Mouse (Mus musculus) layer of hippocampus, adult 2 months (tissue): ENCODE results near the gene Nphp4. TPM values are rescaled to one million over a fixed set of nuclear protein-coding genes. Genes with fewer than 3 reads are reported as not detected.

Experiments
- DNase-seq, 2 experiments: peaks; one replicate each; pipeline ENCODE4 v3.0.0; 2022; ENCODE audit warnings: low spot score in 2 of 2
- H3K27ac ChIP-seq: fragments of 200-600 bp; 2 replicates; pipeline ENCODE4 v1.8.1; 2022
- H3K4me3 ChIP-seq: fragments of 200-600 bp; 2 replicates; pipeline ENCODE4 v1.8.1; 2022; ENCODE audit warnings: mild to moderate bottlenecking
- CTCF ChIP-seq: fragments of 200-600 bp; conservative IDR thresholded peaks from 2 replicates; pipeline ENCODE4 v1.8.1; 2022; ENCODE audit warnings: antibody characterized with exemption, mild to moderate bottlenecking, moderate library complexity
- total RNA-seq, 2 experiments: library from RNA; stranded (reverse); gene quantifications; 2 replicates each; pipeline ENCODE4 v1.2.3; 2021

Nphp4 gene
- total RNA-seq, 2 experiments from 2014 or later, result 28.3 to 29.7 TPM

GRCm38 (mm10) chr4:152491250-152491899 is 14.9 kb downstream of the Nphp4 start:
- Histone ChIP-seq H3K4me3 (no peak overlapping the region), H3K27ac (peak overlapping the region; percentile 58)
- peak; percentile 70 to 91 for DNase-seq
- peak; percentile 87 for TF ChIP-seq CTCF

GRCm38 (mm10) chr4:152494360-152494879 is 17.9 kb downstream of the Nphp4 start:
- peak overlapping the region; percentile 67 for H3K27ac ChIP-seq
- no peak for TF ChIP-seq CTCF
- H3K4me3 ChIP-seq, result no peak overlapping the region; the same call in 1 of the 2 replicates
- no peak for DNase-seq

- no peak for TF ChIP-seq CTCF
- H3K27ac ChIP-seq, result no peak overlapping the region
- no peak overlapping the region for H3K4me3 ChIP-seq
- DNase-seq, result no peak
Observed at GRCm38 (mm10) chr4:152512221-152512925, 35.9 kb downstream of the Nphp4 start.

GRCm38 (mm10) chr4:152514884-152515283 is 38.4 kb downstream of the Nphp4 start:
- no peak for TF ChIP-seq CTCF

GRCm38 (mm10) chr4:152519106-152519505 is 42.6 kb downstream of the Nphp4 start:
- DNase-seq, result no peak
- no peak for TF ChIP-seq CTCF
- H3K4me3 ChIP-seq, result no peak overlapping the region
- H3K27ac ChIP-seq, result peak overlapping the region; percentile 43; the same call in 1 of the 2 replicates

More at GRCm38 (mm10) chr4:152514884-152515283, 38.4 kb downstream of the Nphp4 start:
- DNase-seq, result no peak
- Histone ChIP-seq H3K4me3 (no peak overlapping the region), H3K27ac (no peak overlapping the region)

GRCm38 (mm10) chr4:152520083-152520482 is 43.6 kb downstream of the Nphp4 start:
- peak; percentile 94 for TF ChIP-seq CTCF
- Histone ChIP-seq H3K27ac (no peak overlapping the region), H3K4me3 (no peak overlapping the region)
- DNase-seq, result peak; percentile 53 to 81

- no peak for TF ChIP-seq CTCF
- no peak overlapping the region for H3K27ac ChIP-seq
- DNase-seq, result no peak
- H3K4me3 ChIP-seq, result no peak overlapping the region
Observed at GRCm38 (mm10) chr4:152532872-152533271, 56.4 kb downstream of the Nphp4 start.

- no peak overlapping the region for H3K4me3 ChIP-seq
- no peak for TF ChIP-seq CTCF
- no peak for DNase-seq
Observed at GRCm38 (mm10) chr4:152539756-152540155, 63.2 kb downstream of the Nphp4 start.

GRCm38 (mm10) chr4:152541172-152541571 is 64.7 kb downstream of the Nphp4 start:
- peak; percentile 60 for TF ChIP-seq CTCF
- no peak for DNase-seq
- Histone ChIP-seq H3K27ac (no peak overlapping the region), H3K4me3 (no peak overlapping the region)

More at GRCm38 (mm10) chr4:152539756-152540155, 63.2 kb downstream of the Nphp4 start:
- H3K27ac ChIP-seq, result no peak overlapping the region

- DNase-seq, result no peak
- H3K4me3 ChIP-seq, result no peak overlapping the region
- peak; percentile 40 for TF ChIP-seq CTCF
- no peak overlapping the region for H3K27ac ChIP-seq
Observed at GRCm38 (mm10) chr4:152542447-152542846, 65.9 kb downstream of the Nphp4 start.

GRCm38 (mm10) chr4:152546481-152546880 is 70.0 kb downstream of the Nphp4 start:
- no peak for DNase-seq
- Histone ChIP-seq H3K27ac (no peak overlapping the region), H3K4me3 (no peak overlapping the region)
- peak; percentile 60 for TF ChIP-seq CTCF

- no peak overlapping the region for H3K27ac ChIP-seq
- peak; percentile 32 to 55 for DNase-seq
- no peak for TF ChIP-seq CTCF
- H3K4me3 ChIP-seq, result no peak overlapping the region
Observed at GRCm38 (mm10) chr4:152547886-152548663, 71.6 kb downstream of the Nphp4 start.

GRCm38 (mm10) chr4:152549507-152550202 is 73.1 kb downstream of the Nphp4 start:
- Histone ChIP-seq H3K27ac (no peak overlapping the region), H3K4me3 (no peak overlapping the region)
- no peak for TF ChIP-seq CTCF
- no peak for DNase-seq
